Mouse (Mus musculus) stomach, postnatal 0 days (tissue): Measurements from ENCODE around the gene Gm49318.

Experiments used
- CTCF ChIP-seq: IDR thresholded peaks from 2 replicates; pipeline ENCODE4 v1.5.1; 2016; ENCODE audit warnings: antibody characterized with exemption, low read depth, mild to moderate bottlenecking, moderate library complexity
- EP300 ChIP-seq: optimal IDR thresholded peaks from 2 replicates; pipeline ENCODE3; 2016; ENCODE audit warnings: antibody characterized with exemption

DNA sequence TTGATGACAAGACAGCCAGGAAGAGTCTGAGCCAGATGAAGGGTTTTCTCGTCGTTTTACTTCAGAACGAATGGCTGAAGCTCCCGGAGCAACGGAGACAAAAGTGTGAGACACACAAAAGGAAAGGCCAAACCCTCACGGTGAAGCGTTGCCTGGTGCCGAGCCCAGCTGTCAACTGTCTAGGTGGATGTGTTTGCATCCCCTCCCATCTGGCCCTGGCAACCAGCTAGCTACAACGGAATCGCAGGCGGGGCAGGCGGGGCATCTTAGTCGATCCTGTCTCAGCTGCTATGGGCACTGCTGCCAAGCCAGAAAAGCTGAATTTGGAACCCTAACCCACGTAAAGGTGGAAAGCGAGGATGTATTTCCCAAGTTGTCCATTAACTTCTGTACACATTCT, 45.0 kb upstream of the Gm49318 start:
- TF ChIP-seq EP300 (no peak), CTCF (no peak)
